27 mouse cellular contexts compared by ENCODE assay signal in the genomic region with DNA sequence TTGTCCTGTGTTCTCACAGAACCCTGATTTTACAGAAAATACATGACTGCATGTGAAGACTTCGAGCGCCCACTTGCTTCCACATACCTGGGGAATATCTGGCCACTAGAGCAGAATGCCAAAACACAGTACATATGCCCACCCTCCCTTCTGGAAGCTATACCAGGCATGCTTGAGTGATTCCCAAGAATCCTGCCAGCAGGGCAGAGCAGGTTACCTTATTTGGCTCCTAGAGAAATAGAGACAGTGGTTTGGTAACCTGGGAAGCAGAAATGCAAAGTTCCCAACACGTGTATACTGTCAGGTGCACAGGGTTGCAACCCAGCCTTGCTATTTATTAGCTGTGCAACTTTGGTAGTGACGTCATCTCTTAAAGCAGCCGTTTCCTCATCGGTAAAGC. TPM values are rescaled to one million over a fixed set of nuclear protein-coding genes. Genes with fewer than 3 reads are reported as not detected.
A peak's percentile ranks its signal among the peaks of the same experiment; 100 is the strongest.
DNase-seq lines count a peak whose midpoint lies in the region; ATAC-seq and TF ChIP-seq lines count a peak whose summit lies in the region.
"Had no signal": no experiment of that assay in that cellular context is flagged by ENCODE, and none has a peak within 500 bp of the region (broad histone marks: within the 10 kb centered on the region; RNA-seq: fewer than 3 reads in every experiment).

No protein-coding gene starts in this region.

- 68% methylated on average over 6 of the region's 6 CpGs for WGBS in liver, embryonic 13.5 days (ENCODE audit: insufficient replicate concordance)
- 46% methylated on average over 6 of the region's 6 CpGs for WGBS in kidney, postnatal 0 days
- 88% methylated on average over 6 of the region's 6 CpGs for WGBS in forebrain, embryonic 16.5 days
- 61% methylated on average over 6 of the region's 6 CpGs for WGBS in lung, adult 2 months

- no peak for DNase-seq in liver, embryonic 13.5 days
- no peak for DNase-seq in liver
- DNase-seq in kidney, adult 8-10 months = peak; percentile 30 to 55
- peak; percentile 32 for DNase-seq in kidney, postnatal 0 days (ENCODE audit: low spot score)
- DNase-seq in lung, adult 2 months = no peak
- DNase-seq in thymus, postnatal 4 days = no peak
- DNase-seq: adrenal gland, postnatal 14 days; cerebellum, adult 11 months; cerebellum, adult 9-11 months; gastrocnemius, postnatal 14 days; heart, postnatal 14 days; layer of hippocampus, postnatal 36 days; thymus, adult 2 months; thymus, postnatal 36 days had no signal

- no peak for ATAC-seq in liver, embryonic 13.5 days (ENCODE audit: low read depth)
- ATAC-seq in kidney, postnatal 0 days (replicated peaks; ENCODE audit: low FRiP score, low read depth) = no peak
- no peak for ATAC-seq in forebrain, embryonic 16.5 days
- ATAC-seq: CD4-positive, CD25-positive, alpha-beta regulatory T cell, adult 4 months; forebrain, embryonic 13.5 days; inflammation-experienced regulatory T-cells, adult 6 months; midbrain, embryonic 16.5 days had no signal

- H3K27me3 ChIP-seq in liver, embryonic 13.5 days = no peaks in the 10 kb centered on the region
- no peaks in the 10 kb centered on the region for H3K27me3 ChIP-seq in kidney, postnatal 0 days (ENCODE audit: insufficient read depth, low read length)
- H3K27me3 ChIP-seq in forebrain, embryonic 16.5 days (replicated peaks; ENCODE audit: control insufficient read depth, insufficient read depth, low read length) = no peaks in the 10 kb centered on the region
- H3K27me3 ChIP-seq: embryonic facial prominence, embryonic 13.5 days; forebrain, embryonic 13.5 days; hindbrain, embryonic 15.5 days; lung, embryonic 15.5 days; neural tube, embryonic 13.5 days had no signal

- peaks cover 7% of the 10 kb centered on the region for H3K36me3 ChIP-seq in liver, embryonic 13.5 days
- H3K36me3 ChIP-seq in kidney, postnatal 0 days (ENCODE audit: insufficient read depth, low read length) = no peaks in the 10 kb centered on the region
- no peaks in the 10 kb centered on the region for H3K36me3 ChIP-seq in forebrain, embryonic 16.5 days (ENCODE audit: control insufficient read depth, insufficient read depth)
- H3K36me3 ChIP-seq: embryonic facial prominence, embryonic 13.5 days; hindbrain, embryonic 10.5 days; hindbrain, embryonic 15.5 days; lung, embryonic 15.5 days; midbrain, embryonic 10.5 days; neural tube, embryonic 13.5 days had no signal

- peak overlapping the region; percentile 27; the same call in 1 of the 2 replicates for H3K9ac ChIP-seq in liver, embryonic 13.5 days
- H3K9ac ChIP-seq in kidney, postnatal 0 days (ENCODE audit: low read depth, low read length) = no peak overlapping the region
- no peak overlapping the region for H3K9ac ChIP-seq in forebrain, embryonic 16.5 days (replicated peaks; ENCODE audit: low read depth, low read length)
- H3K9ac ChIP-seq: embryonic facial prominence, embryonic 13.5 days; forebrain, embryonic 13.5 days; hindbrain, embryonic 15.5 days; lung, embryonic 15.5 days; neural tube, embryonic 13.5 days had no signal

- peak overlapping the region; percentile 100 for H3K27ac ChIP-seq in liver, embryonic 13.5 days
- H3K27ac ChIP-seq in kidney, postnatal 0 days = no peak overlapping the region
- H3K27ac ChIP-seq in forebrain, embryonic 16.5 days (ENCODE audit: low read length) = no peak overlapping the region
- H3K27ac ChIP-seq: embryonic facial prominence, embryonic 13.5 days; forebrain, embryonic 13.5 days; hindbrain, embryonic 10.5 days; hindbrain, embryonic 15.5 days; lung, embryonic 15.5 days; midbrain, embryonic 10.5 days; neural tube, embryonic 13.5 days had no signal

- no peak overlapping the region for H3K4me2 ChIP-seq in liver, embryonic 13.5 days
- no peak overlapping the region for H3K4me2 ChIP-seq in kidney, postnatal 0 days (ENCODE audit: low read length)
- H3K4me2 ChIP-seq in forebrain, embryonic 16.5 days (ENCODE audit: low read length) = no peak overlapping the region
- H3K4me2 ChIP-seq: embryonic facial prominence, embryonic 13.5 days; forebrain, embryonic 13.5 days; hindbrain, embryonic 15.5 days; lung, embryonic 15.5 days; neural tube, embryonic 13.5 days had no signal

- H3K4me1 ChIP-seq in liver, embryonic 13.5 days (replicated peaks) = peaks cover 40% of the 10 kb centered on the region
- no peaks in the 10 kb centered on the region for H3K4me1 ChIP-seq in kidney, postnatal 0 days (replicated peaks; ENCODE audit: insufficient read depth, low read length)
- H3K4me1 ChIP-seq in forebrain, embryonic 16.5 days (replicated peaks; ENCODE audit: control insufficient read depth, insufficient read depth, low read length) = no peaks in the 10 kb centered on the region
- H3K4me1 ChIP-seq in lung, adult 2 months (ENCODE audit: control insufficient read depth, insufficient read depth, low read length) = no peaks in the 10 kb centered on the region
- H3K4me1 ChIP-seq: forebrain, embryonic 13.5 days; hindbrain, embryonic 15.5 days; lung, embryonic 15.5 days; midbrain, embryonic 10.5 days; neural tube, embryonic 13.5 days had no signal

- peak; percentile 20; the same call in 1 of the 2 replicates for TF ChIP-seq CTCF in kidney, postnatal 0 days (IDR thresholded peaks at IDR 0.05; ENCODE audit: low read depth)
- no peak for TF ChIP-seq CTCF in lung, adult 2 months (IDR thresholded peaks at IDR 0.05; ENCODE audit: insufficient read depth, low read length)

- no peak for TF ChIP-seq POLR2A in lung, adult 2 months (IDR thresholded peaks at IDR 0.05; ENCODE audit: borderline replicate concordance, extremely low read depth, low read depth, low read length)

- H3K9me3 ChIP-seq in liver, embryonic 13.5 days (replicated peaks) = no peaks in the 10 kb centered on the region
- H3K9me3 ChIP-seq in kidney, postnatal 0 days (replicated peaks; ENCODE audit: low read length) = no peaks in the 10 kb centered on the region
- H3K9me3 ChIP-seq in forebrain, embryonic 16.5 days (ENCODE audit: control insufficient read depth, low read length) = no peaks in the 10 kb centered on the region
- H3K9me3 ChIP-seq: embryonic facial prominence, embryonic 13.5 days; forebrain, embryonic 13.5 days; hindbrain, embryonic 10.5 days; hindbrain, embryonic 15.5 days; lung, embryonic 15.5 days; midbrain, embryonic 10.5 days; neural tube, embryonic 13.5 days had no signal

- H3K4me3 ChIP-seq in liver, embryonic 13.5 days (replicated peaks) = no peak overlapping the region
- H3K4me3 ChIP-seq in kidney, postnatal 0 days (replicated peaks; ENCODE audit: low read depth, low read length) = no peak overlapping the region
- no peak overlapping the region for H3K4me3 ChIP-seq in forebrain, embryonic 16.5 days (replicated peaks; ENCODE audit: low read length)
- H3K4me3 ChIP-seq in lung, adult 2 months (replicated peaks; ENCODE audit: extremely low read depth, low read depth, low read length) = no peak overlapping the region
- H3K4me3 ChIP-seq: embryonic facial prominence, embryonic 13.5 days; forebrain, embryonic 13.5 days; hindbrain, embryonic 10.5 days; hindbrain, embryonic 15.5 days; lung, embryonic 15.5 days; midbrain, embryonic 10.5 days; neural tube, embryonic 13.5 days had no signal

RNA-seq across cellular contexts. Expression of gene Rhd, which starts 2.5 kb away (rescaled TPM):
- polyA plus RNA-seq in liver, embryonic 13.5 days (2015; fragmentation: Nextera tagmentation; extraction: Ambion mirVana) = 545 and 561 TPM in 2 replicates
- 0.32 and 0.40 TPM in 2 replicates for polyA plus RNA-seq in kidney, postnatal 0 days (2015; fragmentation: Nextera tagmentation; extraction: Ambion mirVana)
- polyA plus RNA-seq in forebrain, embryonic 16.5 days (2015; fragmentation: Nextera tagmentation; extraction: Ambion mirVana) = 0.47 and 1.0 TPM in 2 replicates
- polyA plus RNA-seq in lung, adult 2 months (2012; rRNA removed) = 0.14 TPM in 1 of 2 replicates, not detected in the other
- polyA plus RNA-seq: large intestine, adult 2 months; liver, adult 2 months had no signal

RNA-seq across cellular contexts. Expression of gene Maco1, which starts 8.7 kb away (rescaled TPM):
- polyA plus RNA-seq in liver, embryonic 13.5 days (2015; fragmentation: Nextera tagmentation; extraction: Ambion mirVana) = 19.0 and 23.3 TPM in 2 replicates
- polyA plus RNA-seq in kidney, postnatal 0 days (2015; fragmentation: Nextera tagmentation; extraction: Ambion mirVana) = 31.2 and 32.4 TPM in 2 replicates
- polyA plus RNA-seq in forebrain, embryonic 16.5 days (2015; fragmentation: Nextera tagmentation; extraction: Ambion mirVana) = 98.7 and 104 TPM in 2 replicates
- polyA plus RNA-seq in lung, adult 2 months (2012; rRNA removed) = 7.8 and 9.2 TPM in 2 replicates

RNA-seq across cellular contexts. Expression of gene Tmem50a, which starts 52.9 kb away (rescaled TPM):
- polyA plus RNA-seq in liver, embryonic 13.5 days (2015; fragmentation: Nextera tagmentation; extraction: Ambion mirVana) = 83.1 and 92.7 TPM in 2 replicates
- polyA plus RNA-seq in kidney, postnatal 0 days (2015; fragmentation: Nextera tagmentation; extraction: Ambion mirVana) = 169 and 188 TPM in 2 replicates
- polyA plus RNA-seq in forebrain, embryonic 16.5 days (2015; fragmentation: Nextera tagmentation; extraction: Ambion mirVana) = 201 and 205 TPM in 2 replicates
- 125 and 169 TPM in 2 replicates for polyA plus RNA-seq in lung, adult 2 months (2012; rRNA removed)

Comparison
In these comparisons a context has a peak if more than half of its experiments do, and no peak if none do; other contexts are left out.
1. DNase-seq: peak in kidney, adult 8-10 months (2 of 2) and kidney, postnatal 0 days (single experiment); none in liver, embryonic 13.5 days (single experiment), liver (single experiment), lung, adult 2 months (single experiment) and thymus, postnatal 4 days (single experiment).
2. RNA of gene Rhd, which starts 2.5 kb away (polyA plus RNA-seq): 545 to 561 TPM in liver, embryonic 13.5 days; 0.47 to 1.0 TPM in forebrain, embryonic 16.5 days, 0.32 to 0.40 TPM in kidney, postnatal 0 days and 0.14 TPM in lung, adult 2 months; every median in the first group is over 100 times any median in the second.